Mouse (Mus musculus) CH12.LX (cell line): ENCODE data around the gene Mxd1. TPM values are rescaled to one million over a fixed set of nuclear protein-coding genes. Genes with fewer than 3 reads are reported as not detected.

Source experiments
- DNase-seq: peaks from one replicate; pipeline ENCODE4 v3.0.0-alpha.2; 2013; ENCODE audit errors: extremely low read depth
- H3K27ac ChIP-seq: 2 replicates; pipeline ENCODE4 v1.5.1; 2012; ENCODE audit warnings: low read depth, mild to moderate bottlenecking, control low read depth, moderate library complexity; ENCODE audit not compliant: insufficient read depth
- H3K27me3 ChIP-seq: replicated peaks from 2 replicates; pipeline ENCODE3; 2012; ENCODE audit warnings: inconsistent platforms
- H3K36me3 ChIP-seq, 2 experiments: replicated peaks in 1 of 2; 2 replicates each; pipeline versions ENCODE3 to v1.6.1; 2012; ENCODE audit warnings: inconsistent platforms in 1 of 2, low read length in 1 of 2, mild to moderate bottlenecking in 1 of 2, mixed read lengths in 1 of 2, moderate library complexity in 1 of 2; ENCODE audit not compliant: control insufficient read depth in 1 of 2, insufficient read depth in 1 of 2
- H3K4me1 ChIP-seq, 2 experiments: 2 replicates each; pipeline ENCODE4 v1.6.1; 2012; ENCODE audit warnings: inconsistent platforms in 1 of 2, moderate library complexity in 1 of 2; ENCODE audit not compliant: insufficient read depth in 2 of 2, control insufficient read depth in 1 of 2
- H3K4me2 ChIP-seq: 2 replicates; pipeline ENCODE4 v1.6.1; 2012; ENCODE audit warnings: low read depth, mild to moderate bottlenecking, control low read depth; ENCODE audit not compliant: poor library complexity, insufficient read depth, severe bottlenecking
- H3K4me3 ChIP-seq, 3 experiments: fragments of 150-350 bp in 1 of 3; sonication (generic) in 1 of 3; replicated peaks in 1 of 3; 2 replicates each; pipeline versions ENCODE3 to v1.5.1; 2011 to 2012; ENCODE audit warnings: low read depth in 2 of 3, low read length in 2 of 3, mild to moderate bottlenecking in 2 of 3, moderate library complexity in 2 of 3, control low read depth in 1 of 3, improper control_type of control experiment in 1 of 3, inconsistent platforms in 1 of 3, mixed read lengths in 1 of 3; ENCODE audit not compliant: poor library complexity in 1 of 3
- H3K79me2 ChIP-seq: replicated peaks from 2 replicates; pipeline ENCODE4 v1.6.1; 2012; ENCODE audit warnings: mild to moderate bottlenecking, moderate library complexity; ENCODE audit not compliant: control insufficient read depth, poor library complexity, insufficient read depth, severe bottlenecking; ENCODE audit errors: extremely low read depth
- H3K9ac ChIP-seq: 2 replicates; pipeline ENCODE4 v1.6.1; 2012; ENCODE audit warnings: low read depth, mild to moderate bottlenecking, control low read depth, moderate library complexity; ENCODE audit not compliant: insufficient read depth
- H3K9me3 ChIP-seq: replicated peaks from 2 replicates; pipeline ENCODE3; 2012; ENCODE audit warnings: low read length, inconsistent platforms, mixed read lengths
- BHLHE40 ChIP-seq: IDR thresholded peaks from 2 replicates; pipeline ENCODE4 v1.6.1; 2011; ENCODE audit warnings: mild to moderate bottlenecking, low read depth, low read length, improper control_type of control experiment
- CHD1 ChIP-seq: IDR thresholded peaks from 2 replicates; pipeline ENCODE4 v1.6.1; 2012; ENCODE audit warnings: low read depth, low read length, improper control_type of control experiment, inconsistent platforms
- CHD2 ChIP-seq: IDR thresholded peaks from 2 replicates; pipeline ENCODE4 v1.6.1; 2011; ENCODE audit warnings: low read length, improper control_type of control experiment
- E2F4 ChIP-seq: IDR thresholded peaks from 2 replicates; pipeline ENCODE4 v1.6.1; 2011; ENCODE audit warnings: low read depth, low read length, improper control_type of control experiment; ENCODE audit not compliant: insufficient replicate concordance
- ELF1 ChIP-seq: IDR thresholded peaks from 2 replicates; pipeline ENCODE4 v1.6.1; 2014; ENCODE audit warnings: low read depth, mild to moderate bottlenecking, inconsistent platforms, low read length, improper control_type of control experiment
- ETS1 ChIP-seq: conservative IDR thresholded peaks from 2 replicates; pipeline ENCODE4 v1.6.1; 2012; ENCODE audit warnings: low read depth, mild to moderate bottlenecking, inconsistent platforms, low read length, improper control_type of control experiment, moderate library complexity
- GABPA ChIP-seq: IDR thresholded peaks from 2 replicates; pipeline ENCODE4 v1.6.1; 2012; ENCODE audit warnings: low read depth, low read length, improper control_type of control experiment, inconsistent platforms; ENCODE audit not compliant: insufficient replicate concordance
- HCFC1 ChIP-seq: IDR thresholded peaks from 2 replicates; pipeline ENCODE4 v1.6.1; 2012; ENCODE audit warnings: low read depth, mild to moderate bottlenecking, inconsistent platforms, low read length, improper control_type of control experiment
- MAX ChIP-seq: IDR thresholded peaks from 2 replicates; pipeline ENCODE4 v1.6.1; 2011; ENCODE audit warnings: low read length, improper control_type of control experiment
- MXI1 ChIP-seq: IDR thresholded peaks from 2 replicates; pipeline ENCODE4 v1.6.1; 2011; ENCODE audit warnings: mild to moderate bottlenecking, low read depth, low read length, improper control_type of control experiment
- NELFE ChIP-seq: IDR thresholded peaks from 2 replicates; pipeline ENCODE4 v1.6.1; 2011; ENCODE audit warnings: low read depth, low read length, improper control_type of control experiment
- PAX5 ChIP-seq: IDR thresholded peaks from 2 replicates; pipeline ENCODE4 v1.6.1; 2012; ENCODE audit warnings: low read length, inconsistent platforms, mixed read lengths
- POLR2AphosphoS2 ChIP-seq: IDR thresholded peaks from 2 replicates; pipeline ENCODE4 v1.6.1; 2011; ENCODE audit warnings: low read depth, low read length, improper control_type of control experiment
- RAD21 ChIP-seq: IDR thresholded peaks from 2 replicates; pipeline ENCODE4 v1.6.1; 2011; ENCODE audit warnings: low read depth, mild to moderate bottlenecking, low read length, improper control_type of control experiment, moderate library complexity
- RCOR1 ChIP-seq: conservative IDR thresholded peaks from 2 replicates; pipeline ENCODE4 v1.6.1; 2012; ENCODE audit warnings: low read depth, mild to moderate bottlenecking, inconsistent platforms, low read length, improper control_type of control experiment
- SIN3A ChIP-seq: IDR thresholded peaks from 2 replicates; pipeline ENCODE4 v1.6.1; 2012; ENCODE audit warnings: low read length, improper control_type of control experiment, inconsistent platforms
- SMC3 ChIP-seq: IDR thresholded peaks from 2 replicates; pipeline ENCODE4 v1.6.1; 2011; ENCODE audit warnings: low read depth, low read length, improper control_type of control experiment
- TCF12 ChIP-seq: IDR thresholded peaks from 2 replicates; pipeline ENCODE4 v1.6.1; 2014; ENCODE audit warnings: low read depth, mild to moderate bottlenecking, inconsistent platforms, low read length, improper control_type of control experiment
- UBTF ChIP-seq: IDR thresholded peaks from 2 replicates; pipeline ENCODE4 v1.6.1; 2012; ENCODE audit warnings: low read depth, mild to moderate bottlenecking, inconsistent platforms, low read length, improper control_type of control experiment, moderate library complexity
- ZC3H11A ChIP-seq: IDR thresholded peaks from 2 replicates; pipeline ENCODE4 v1.6.1; 2012; ENCODE audit warnings: low read depth, mild to moderate bottlenecking, inconsistent platforms, low read length, improper control_type of control experiment
- ZKSCAN1 ChIP-seq: IDR thresholded peaks from 2 replicates; pipeline ENCODE4 v1.6.1; 2012; ENCODE audit warnings: low read depth, inconsistent platforms, low read length, improper control_type of control experiment, borderline replicate concordance
- ZMIZ1 ChIP-seq: IDR thresholded peaks from 2 replicates; pipeline ENCODE4 v1.6.1; 2012; ENCODE audit warnings: low read depth, mild to moderate bottlenecking, inconsistent platforms, low read length, improper control_type of control experiment
- dilution Hi-C: fragments of 300-500 bp; cut with MboI; formaldehyde crosslinking; loops from 2 replicates; pipeline ENCODE4 v1.14.3; 2020; ENCODE audit warnings: low sequenced_read_pairs; ENCODE audit not compliant: extremely low pct_unique_long_range_greater_than_20kb, extremely low pct_ligation_motif_present
- in situ Hi-C: fragments of 300-500 bp; cut with MboI; formaldehyde crosslinking; loops from 3 replicates; pipeline ENCODE4 v1.14.3; 2019; ENCODE audit warnings: low sequenced_read_pairs, low pct_ligation_motif_present, low pct_unique_long_range_greater_than_20kb, mixed read lengths
- polyA plus RNA-seq: library from polyadenylated mRNA; unstranded; fragments of >175 nt; gene quantifications from 2 replicates; pipeline ENCODE4 v1.2.1, GENCODE M21; 2012; ENCODE audit warnings: low read depth; ENCODE audit not compliant: insufficient read length
- total RNA-seq, 2 experiments: library from RNA; depleted of rRNA; stranded (reverse); fragments of 300-350 nt in 1 of 2; fragments of >200 nt in 1 of 2; gene quantifications; 2 replicates each; pipeline ENCODE4 v1.2.3; 2012 to 2014

The Mxd1 gene
- total RNA-seq (2012; rRNA removed) = 0.88 and 1.6 TPM in 2 replicates
- total RNA-seq (2014; rRNA removed) = 0.45 and 0.50 TPM in 2 replicates
- polyA plus RNA-seq = 0.90 and 0.97 TPM in 2 replicates

DNA sequence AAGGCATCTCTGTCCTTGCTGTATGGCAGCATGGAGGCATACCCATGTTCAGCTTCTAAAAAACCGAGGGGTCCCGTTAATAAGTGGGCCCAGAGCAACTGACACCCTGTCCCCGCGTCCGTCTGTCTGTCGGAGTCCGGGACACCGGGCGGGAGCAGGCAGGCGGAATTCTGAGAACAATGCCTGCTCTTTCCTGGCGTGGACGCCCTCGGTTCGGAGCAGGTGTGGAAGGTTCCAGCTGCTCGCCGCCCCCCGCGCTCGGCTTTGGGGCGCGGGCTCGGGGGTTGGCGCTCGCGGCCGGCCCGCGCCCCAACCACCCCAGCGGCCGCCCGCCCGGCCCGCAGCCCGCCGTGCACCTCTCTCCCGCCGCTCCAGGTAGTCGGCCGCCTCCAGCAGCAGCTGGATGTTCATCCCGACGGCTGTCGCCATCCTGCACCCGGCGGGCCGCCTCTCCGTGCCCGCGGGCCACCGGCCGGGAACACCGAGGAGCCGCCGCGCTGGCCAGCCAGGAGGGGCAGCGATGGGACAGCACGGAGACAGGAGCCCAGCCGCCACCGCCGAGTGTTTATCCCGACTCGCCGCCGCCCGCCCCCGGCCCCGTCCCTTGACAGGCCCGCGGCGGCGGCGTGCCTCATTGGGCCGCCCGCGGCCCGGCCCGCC is at the start of gene Mxd1:
Gene Mxd1 (minus strand): TSS at position 582 of the 660 bp plus-strand sequence.
- Histone ChIP-seq H3K4me2 (peak within 1 kb of the TSS; percentile 95), H3K9ac (peak within 1 kb of the TSS; percentile 72), H3K4me1 (peaks cover 2 to 15% of the 10 kb centered on the region in 2 experiments; a peak in 3 of 4 replicates), H3K79me2 (peaks cover 3% of the 10 kb centered on the region; the same call in 1 of the 2 replicates), H3K4me3 (peak within 1 kb of the TSS; percentile 53 to 86 (median 72)), H3K27ac (no peak within 1 kb of the TSS), H3K9me3 (no peaks in the 10 kb centered on the region), H3K27me3 (peaks cover 2% of the 10 kb centered on the region), H3K36me3 (peaks cover 18 to 40% of the 10 kb centered on the region in 2 experiments)
- in situ Hi-C loops = loop anchor here (5.0 kb wide), 1 partner anchor 131 kb away; no protein-coding TSS in a partner anchor
- dilution Hi-C loops = no loop called here
- no peak for DNase-seq
- TF ChIP-seq NELFE (peak; percentile 50), MXI1 (peak; percentile 21; the same call in 1 of the 2 replicates), E2F4 (no peak), ZMIZ1 (0 out of 2 replicates have a peak, but pooled peaks have one; percentile 5), ZC3H11A (no peak), TCF12 (0 out of 2 replicates have a peak, but pooled peaks have one; percentile 27), SIN3A (peak; percentile 79)

DNA sequence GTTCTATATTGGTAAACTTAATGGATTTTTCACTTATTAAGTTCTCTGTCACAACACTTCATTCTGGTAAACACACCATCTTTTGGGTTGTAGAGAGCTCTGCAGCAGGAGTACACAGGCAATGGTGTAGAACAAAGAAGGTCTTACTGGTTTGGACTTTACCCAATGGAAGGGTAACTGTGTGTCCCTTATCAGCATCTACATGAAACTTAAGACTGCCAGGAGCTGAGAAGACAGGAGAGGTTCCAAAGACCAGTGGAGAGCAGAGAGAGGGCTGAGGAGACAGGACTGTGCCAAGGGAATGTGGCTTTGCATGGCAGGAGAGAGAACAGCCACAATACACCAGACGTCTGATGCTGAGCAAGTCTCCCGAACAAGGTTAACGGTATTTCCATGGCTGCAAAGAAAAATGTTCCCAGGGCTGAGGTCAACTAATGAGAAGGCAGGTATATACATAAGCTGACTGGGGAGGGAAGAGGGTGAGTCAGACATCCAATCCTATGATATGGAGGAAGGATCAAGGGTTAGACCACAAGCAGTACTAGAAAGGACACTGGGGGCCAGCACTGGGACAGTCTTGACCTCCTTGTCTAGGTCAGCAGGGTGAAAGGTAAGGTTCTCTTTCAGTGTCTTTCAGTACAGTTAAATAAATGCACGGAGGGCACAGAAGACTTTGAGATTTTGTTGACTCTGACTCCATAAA is 39.3 kb upstream of the Mxd1 start:
- Histone ChIP-seq H3K4me2 (no peak overlapping the region), H3K36me3 (peaks cover 9 to 48% of the 10 kb centered on the region in 2 experiments), H3K27me3 (no peaks in the 10 kb centered on the region), H3K9ac (no peak overlapping the region), H3K79me2 (no peaks in the 10 kb centered on the region), H3K27ac (no peak overlapping the region), H3K9me3 (no peaks in the 10 kb centered on the region), H3K4me3 (no peak overlapping the region), H3K4me1 (no peaks in the 10 kb centered on the region)
- dilution Hi-C loops = no loop called here
- in situ Hi-C loops = no loop called here
- DNase-seq = no peak
- TF ChIP-seq HCFC1 = no peak
- no peak for TF ChIP-seq UBTF
- no peak for TF ChIP-seq POLR2AphosphoS2
- TF ChIP-seq MAX = no peak
- TF ChIP-seq GABPA = no peak
- no peak for TF ChIP-seq ZKSCAN1
- no peak for TF ChIP-seq RAD21
- no peak for TF ChIP-seq ETS1
- TF ChIP-seq BHLHE40 = no peak
- TF ChIP-seq RCOR1 = no peak
- TF ChIP-seq PAX5 = no peak
- no peak for TF ChIP-seq NELFE
- TF ChIP-seq CHD2 = no peak
- no peak for TF ChIP-seq SMC3
- TF ChIP-seq ELF1 = no peak
- no peak for TF ChIP-seq CHD1
